25 mouse cellular contexts compared by ENCODE assay signal in the genomic region with DNA sequence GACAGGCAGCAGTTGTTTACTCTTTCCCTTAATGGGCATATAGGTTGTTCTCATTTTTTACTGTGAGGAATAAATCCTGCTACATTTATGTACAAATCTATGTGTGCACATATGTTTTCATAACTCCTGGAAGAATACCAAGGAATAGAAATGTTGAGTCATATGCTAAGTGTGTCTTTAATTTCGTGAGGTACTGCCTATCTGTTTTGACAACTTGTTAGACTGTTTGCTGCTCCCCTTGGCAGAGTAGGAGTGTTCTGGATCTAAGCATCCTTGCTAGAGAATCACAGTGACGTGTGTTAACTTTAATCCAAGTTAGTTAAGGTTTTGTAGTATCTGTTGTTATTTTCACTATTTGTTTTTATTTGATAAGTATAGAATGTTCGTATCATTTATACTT.
A peak's percentile ranks its signal among the peaks of the same experiment; 100 is the strongest.
DNase-seq lines count a peak whose midpoint lies in the region; ATAC-seq and TF ChIP-seq lines count a peak whose summit lies in the region.
"Had no signal": no experiment of that assay in that cellular context is flagged by ENCODE, and none has a peak within 500 bp of the region (broad histone marks: within the 10 kb centered on the region; RNA-seq: fewer than 3 reads in every experiment).

No protein-coding gene starts in this region.

- H3K4me3 ChIP-seq in forebrain, embryonic 15.5 days = no peak overlapping the region
- H3K4me3 ChIP-seq in forebrain, embryonic 11.5 days (ENCODE audit: low read depth, low read length) = no peak overlapping the region
- H3K4me3 ChIP-seq: heart, embryonic 12.5 days; heart, embryonic 15.5 days; hindbrain, embryonic 10.5 days; hindbrain, embryonic 13.5 days; intestine, embryonic 15.5 days had no signal

- no peaks in the 10 kb centered on the region for H3K36me3 ChIP-seq in forebrain, embryonic 15.5 days
- H3K36me3 ChIP-seq in forebrain, embryonic 11.5 days (ENCODE audit: control insufficient read depth, insufficient read depth, low read length) = no peaks in the 10 kb centered on the region
- H3K36me3 ChIP-seq: heart, embryonic 12.5 days; heart, embryonic 15.5 days; hindbrain, embryonic 10.5 days; hindbrain, embryonic 13.5 days; intestine, embryonic 15.5 days had no signal

- no peak for TF ChIP-seq CTCF in brain, embryonic 14.5 days (IDR thresholded peaks at IDR 0.05; ENCODE audit: borderline replicate concordance, extremely low read depth, insufficient read depth, insufficient read length)

- TF ChIP-seq POLR2A in brain, embryonic 14.5 days (IDR thresholded peaks at IDR 0.05; ENCODE audit: borderline replicate concordance, extremely low read depth, insufficient read depth, insufficient read length, poor library complexity, severe bottlenecking) = no peak

- WGBS in forebrain, embryonic 15.5 days = 63% methylated on average over 3 of the region's 3 CpGs
- 77% methylated on average over 3 of the region's 3 CpGs for WGBS in forebrain, embryonic 11.5 days

- no peaks in the 10 kb centered on the region for H3K4me1 ChIP-seq in forebrain, embryonic 15.5 days
- H3K4me1 ChIP-seq in forebrain, embryonic 11.5 days (replicated peaks; ENCODE audit: control insufficient read depth, insufficient read depth, low read length) = no peaks in the 10 kb centered on the region
- H3K4me1 ChIP-seq: heart, embryonic 12.5 days; heart, embryonic 15.5 days; hindbrain, embryonic 10.5 days; hindbrain, embryonic 13.5 days; intestine, embryonic 15.5 days had no signal

- no peaks in the 10 kb centered on the region for H3K27me3 ChIP-seq in forebrain, embryonic 15.5 days
- H3K27me3 ChIP-seq in forebrain, embryonic 11.5 days (ENCODE audit: control insufficient read depth, insufficient read depth, low read length) = no peaks in the 10 kb centered on the region
- H3K27me3 ChIP-seq: heart, embryonic 12.5 days; heart, embryonic 15.5 days; hindbrain, embryonic 13.5 days; intestine, embryonic 15.5 days; Patski had no signal

- DNase-seq in forebrain, embryonic 11.5 days (ENCODE audit: low spot score) = no peak
- peak; percentile 45 for DNase-seq in NIH3T3 (ENCODE audit: low read depth)
- DNase-seq in brain, embryonic 14.5 days (ENCODE audit: low read depth) = peak; percentile 50
- peak; percentile 21 for DNase-seq in telencephalon, adult 2 months (ENCODE audit: low read depth, low spot score)
- no peak for DNase-seq in testis, postnatal 10 days (ENCODE audit: low spot score)
- DNase-seq: adrenal gland, adult 2 months; adrenal gland, postnatal 14 days; cerebellum, adult 18-20 months; cerebellum, adult 9-10 months; cerebellum, postnatal 14 days; gastrocnemius, postnatal 25 days; heart, adult 18-20 months; heart, postnatal 10 days; heart, postnatal 36 days; kidney, adult 11 months; kidney, adult 8-10 months had no signal

- ATAC-seq in forebrain, embryonic 15.5 days (replicated peaks) = peak; percentile 70; the same call in 1 of the 2 replicates
- no peak for ATAC-seq in forebrain, embryonic 11.5 days (replicated peaks; ENCODE audit: low FRiP score)
- no peak for ATAC-seq in erythroid progenitor cell, adult 5-6 weeks (replicated peaks; ENCODE audit: low FRiP score, poor library complexity, severe bottlenecking)
- ATAC-seq: hindbrain, embryonic 16.5 days; intestine, embryonic 15.5 days; Patski had no signal

- H3K4me2 ChIP-seq in forebrain, embryonic 15.5 days (replicated peaks) = no peak overlapping the region
- no peak overlapping the region for H3K4me2 ChIP-seq in forebrain, embryonic 11.5 days (ENCODE audit: low read depth, low read length, severe bottlenecking)
- H3K4me2 ChIP-seq: heart, embryonic 12.5 days; heart, embryonic 15.5 days; hindbrain, embryonic 13.5 days; intestine, embryonic 15.5 days had no signal

- no peaks in the 10 kb centered on the region for H3K9me3 ChIP-seq in forebrain, embryonic 15.5 days
- H3K9me3 ChIP-seq in forebrain, embryonic 11.5 days (ENCODE audit: control insufficient read depth, low read length) = no peaks in the 10 kb centered on the region
- H3K9me3 ChIP-seq: heart, embryonic 12.5 days; heart, embryonic 15.5 days; hindbrain, embryonic 10.5 days; hindbrain, embryonic 13.5 days; intestine, embryonic 15.5 days had no signal

- H3K9ac ChIP-seq in forebrain, embryonic 15.5 days (replicated peaks) = no peak overlapping the region
- H3K9ac ChIP-seq in forebrain, embryonic 11.5 days (ENCODE audit: low read length) = no peak overlapping the region
- H3K9ac ChIP-seq: heart, embryonic 12.5 days; heart, embryonic 15.5 days; hindbrain, embryonic 13.5 days; intestine, embryonic 15.5 days had no signal

- H3K27ac ChIP-seq in forebrain, embryonic 15.5 days (replicated peaks) = no peak overlapping the region
- no peak overlapping the region for H3K27ac ChIP-seq in forebrain, embryonic 11.5 days (ENCODE audit: low read depth, low read length)
- H3K27ac ChIP-seq: heart, embryonic 15.5 days; hindbrain, embryonic 10.5 days; hindbrain, embryonic 13.5 days; intestine, embryonic 15.5 days had no signal

Comparison
In these comparisons a context has a peak if more than half of its experiments do, and no peak if none do; other contexts are left out.
1. DNase-seq: peak in NIH3T3 (single experiment), brain, embryonic 14.5 days (single experiment) and telencephalon, adult 2 months (single experiment); none in forebrain, embryonic 11.5 days (single experiment) and testis, postnatal 10 days (single experiment).